Mouse (Mus musculus) ES-E14 (cell line): Measurements from ENCODE around the gene Olfr1396.

Experiments
- HCFC1 ChIP-seq: IDR thresholded peaks from 2 replicates; pipeline ENCODE4 v1.6.1; 2012; ENCODE audit warnings: low read length, inconsistent platforms, borderline replicate concordance; ENCODE audit not compliant: insufficient read depth
- MAFK ChIP-seq: IDR thresholded peaks from 2 replicates; pipeline ENCODE4 v1.6.1; 2014; ENCODE audit warnings: mild to moderate bottlenecking, low read depth, low read length, inconsistent platforms; ENCODE audit not compliant: insufficient read depth
- ZC3H11A ChIP-seq: IDR thresholded peaks from 2 replicates; pipeline ENCODE4 v1.6.1; 2012; ENCODE audit warnings: low read depth, mild to moderate bottlenecking, inconsistent platforms, low read length, borderline replicate concordance
- ZNF384 ChIP-seq: IDR thresholded peaks from 2 replicates; pipeline ENCODE4 v1.6.1; 2012; ENCODE audit warnings: low read depth, low read length, inconsistent platforms

- TF ChIP-seq ZNF384 = no peak
- TF ChIP-seq ZC3H11A = no peak
- no peak for TF ChIP-seq MAFK
- no peak for TF ChIP-seq HCFC1
Measured at GRCm38 (mm10) chr11:49084385-49084784, 30.3 kb downstream of the Olfr1396 start.
